Mouse (Mus musculus) lung, embryonic 16.5 days (tissue): Measurements from ENCODE around the gene Lpp. TPM values are rescaled to one million over a fixed set of nuclear protein-coding genes. Genes with fewer than 3 reads are reported as not detected.

Experiments used
- ATAC-seq: fragments of 200-750 bp; cut with Nextera tagmentation; 2 replicates; pipeline ENCODE4 v1.8.0; 2017; ENCODE audit warnings: low read depth, mild to moderate bottlenecking, moderate library complexity
- H3K27ac ChIP-seq: fragments of 300-500 bp; sonication (generic); 2 replicates; pipeline ENCODE4 v1.5.1; 2014; ENCODE audit warnings: mild to moderate bottlenecking, control low read depth, low read length
- H3K27me3 ChIP-seq: fragments of 300-500 bp; sonication (generic); 2 replicates; pipeline ENCODE4 v1.6.1; 2014; ENCODE audit warnings: low read depth, low read length, mixed read lengths; ENCODE audit not compliant: control insufficient read depth, insufficient read depth
- H3K36me3 ChIP-seq: fragments of 300-500 bp; sonication (generic); 2 replicates; pipeline ENCODE4 v1.6.1; 2014; ENCODE audit warnings: low read length; ENCODE audit not compliant: control insufficient read depth, insufficient read depth
- H3K4me1 ChIP-seq: fragments of 300-500 bp; sonication (generic); replicated peaks from 2 replicates; pipeline ENCODE4 v1.6.1; 2014; ENCODE audit warnings: low read length, mixed read lengths; ENCODE audit not compliant: control insufficient read depth, insufficient read depth
- H3K4me2 ChIP-seq: fragments of 300-500 bp; sonication (generic); 2 replicates; pipeline ENCODE4 v1.6.1; 2014; ENCODE audit warnings: low read depth, low read length, control low read depth
- H3K4me3 ChIP-seq: fragments of 300-500 bp; sonication (generic); 2 replicates; pipeline ENCODE4 v1.5.1; 2014; ENCODE audit warnings: mild to moderate bottlenecking, low read length, control low read depth
- H3K9ac ChIP-seq: fragments of 300-500 bp; sonication (generic); 2 replicates; pipeline ENCODE4 v1.6.1; 2014; ENCODE audit warnings: low read length, control low read depth
- H3K9me3 ChIP-seq: fragments of 300-500 bp; sonication (generic); 2 replicates; pipeline ENCODE4 v1.6.1; 2016; ENCODE audit warnings: low read length; ENCODE audit not compliant: control insufficient read depth
- WGBS: fragments of 180-500 bp; shearing (Covaris S2); extraction: QIAGEN DNeasy Blood & Tissue Kit; methylation state at CpG from one replicate; pipeline ENCODE4 v1.1.7; 2014; 5-methylcytosine and 5-hydroxymethylcytosine counted together
- polyA plus RNA-seq: library from polyadenylated mRNA; unstranded; fragments of >200 nt; fragmentation: Nextera tagmentation; extraction: Ambion mirVana; gene quantifications from 2 replicates; pipeline ENCODE4 v1.2.1, GENCODE M21; 2015

Lpp gene
- polyA plus RNA-seq, 1 experiment from 2014 or later, result 76.8 TPM

GRCm38 (mm10) chr16:24919349-24920012 lies 526.2 kb downstream of the Lpp start:
- H3K27ac ChIP-seq, result no peak overlapping the region
- ATAC-seq, result no peak

GRCm38 (mm10) chr16:24930070-24930469 lies 536.8 kb downstream of the Lpp start:
- no peak overlapping the region for H3K27ac ChIP-seq
- H3K36me3 ChIP-seq, result no peaks in the 10 kb centered on the region
- no peak overlapping the region for H3K4me2 ChIP-seq
- ATAC-seq, result no peak
- no peaks in the 10 kb centered on the region for H3K9me3 ChIP-seq
- no peak overlapping the region for H3K4me3 ChIP-seq
- H3K9ac ChIP-seq, result no peak overlapping the region
- H3K27me3 ChIP-seq, result no peaks in the 10 kb centered on the region
- peaks cover 4% of the 10 kb centered on the region for H3K4me1 ChIP-seq

More at GRCm38 (mm10) chr16:24919349-24920012, 526.2 kb downstream of the Lpp start:
- Histone ChIP-seq H3K4me3 (no peak overlapping the region), H3K36me3 (no peaks in the 10 kb centered on the region), H3K9me3 (no peaks in the 10 kb centered on the region), H3K27me3 (no peaks in the 10 kb centered on the region), H3K4me2 (no peak overlapping the region), H3K9ac (no peak overlapping the region), H3K4me1 (peaks cover 3% of the 10 kb centered on the region; the same call in 1 of the 2 replicates)
- 58% methylated on average over 11 of the region's 11 CpGs for WGBS

GRCm38 (mm10) chr16:24930621-24931020 lies 537.3 kb downstream of the Lpp start:
- no peaks in the 10 kb centered on the region for H3K27me3 ChIP-seq
- H3K4me2 ChIP-seq, result no peak overlapping the region
- H3K9me3 ChIP-seq, result no peaks in the 10 kb centered on the region
- peaks cover 4% of the 10 kb centered on the region for H3K4me1 ChIP-seq
- 76% methylated on average over 5 of the region's 5 CpGs for WGBS
- H3K36me3 ChIP-seq, result no peaks in the 10 kb centered on the region
- no peak overlapping the region for H3K27ac ChIP-seq
- H3K4me3 ChIP-seq, result no peak overlapping the region
- H3K9ac ChIP-seq, result no peak overlapping the region
- no peak for ATAC-seq

DNA sequence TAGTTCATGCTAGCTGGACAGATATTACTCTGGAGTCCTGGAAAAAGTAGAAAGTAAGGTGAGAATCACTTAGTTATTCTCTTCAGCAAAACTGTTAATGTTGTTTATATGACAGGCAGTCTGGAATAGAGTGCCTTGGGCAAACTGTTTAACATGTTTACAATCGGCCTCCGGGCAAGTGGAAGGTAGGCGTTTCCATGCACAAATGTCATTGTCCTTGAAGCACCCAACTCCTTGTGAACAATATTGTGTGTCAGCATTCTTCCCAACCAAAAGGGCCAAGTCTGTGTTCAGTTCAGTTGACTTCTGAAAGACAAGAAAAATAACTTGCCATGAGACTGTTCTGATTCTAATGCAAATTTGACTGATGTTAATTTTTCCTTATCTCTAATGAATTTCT lies 539.5 kb downstream of the Lpp start:
- Histone ChIP-seq H3K27me3 (no peaks in the 10 kb centered on the region), H3K9ac (no peak overlapping the region), H3K4me2 (no peak overlapping the region), H3K9me3 (no peaks in the 10 kb centered on the region), H3K4me3 (no peak overlapping the region), H3K27ac (peak overlapping the region; percentile 13; the same call in 1 of the 2 replicates), H3K4me1 (peaks cover 4% of the 10 kb centered on the region), H3K36me3 (no peaks in the 10 kb centered on the region)
- WGBS, result 51% methylated on average over 3 of the region's 3 CpGs
- no peak for ATAC-seq

GRCm38 (mm10) chr16:24933691-24934090 lies 540.4 kb downstream of the Lpp start:
- H3K27me3 ChIP-seq, result no peaks in the 10 kb centered on the region
- WGBS, result 57% methylated on average over 4 of the region's 4 CpGs

DNA sequence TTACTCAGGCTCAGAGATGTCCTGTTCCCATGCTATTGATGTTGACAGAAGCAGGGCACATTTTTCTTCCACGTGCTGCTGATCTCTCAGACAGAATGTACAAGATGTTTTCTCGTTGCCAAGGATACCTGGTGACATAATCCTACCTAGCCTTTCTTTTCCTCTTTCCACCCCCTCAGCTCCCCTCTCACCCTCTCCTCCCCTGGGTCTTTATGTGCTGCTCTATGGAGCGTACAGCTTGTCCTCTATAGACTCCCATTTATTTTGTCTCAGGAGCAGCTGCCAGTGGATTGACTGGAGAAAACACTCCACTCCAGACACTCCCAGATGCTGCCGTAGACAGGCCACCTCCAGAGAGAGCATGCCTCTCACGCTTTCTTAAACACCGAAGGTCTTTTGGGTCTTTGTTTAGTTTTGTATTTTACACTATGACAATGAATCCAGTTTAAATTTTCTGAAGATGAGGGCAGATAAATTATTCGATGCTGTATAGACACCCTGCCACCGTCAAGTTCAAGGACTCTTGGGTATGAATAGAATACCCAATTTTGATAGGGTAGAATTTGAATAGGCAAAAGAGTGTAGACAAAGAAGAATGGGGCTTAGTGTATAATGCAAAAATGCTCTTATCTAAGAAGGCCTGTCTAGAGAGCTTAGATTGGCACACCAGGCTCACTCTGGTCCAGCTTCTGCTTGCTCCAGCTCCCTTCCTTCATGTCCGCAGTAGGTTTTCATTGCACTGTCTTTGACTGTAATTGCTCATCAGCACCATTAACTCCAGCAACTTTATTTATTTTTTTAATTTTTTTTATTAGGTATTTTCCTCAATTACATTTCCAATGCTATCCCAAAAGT lies 548.2 kb downstream of the Lpp start:
- H3K4me1 ChIP-seq, result no peaks in the 10 kb centered on the region
- H3K9me3 ChIP-seq, result no peaks in the 10 kb centered on the region
- no peak overlapping the region for H3K4me2 ChIP-seq
- 69% methylated on average over 9 of the region's 9 CpGs for WGBS
- H3K36me3 ChIP-seq, result no peaks in the 10 kb centered on the region
- H3K4me3 ChIP-seq, result no peak overlapping the region
- no peaks in the 10 kb centered on the region for H3K27me3 ChIP-seq
- no peak overlapping the region for H3K27ac ChIP-seq
- H3K9ac ChIP-seq, result no peak overlapping the region
- ATAC-seq, result no peak

More at GRCm38 (mm10) chr16:24933691-24934090, 540.4 kb downstream of the Lpp start:
- Histone ChIP-seq H3K4me2 (no peak overlapping the region), H3K4me1 (peaks cover 4% of the 10 kb centered on the region), H3K9me3 (no peaks in the 10 kb centered on the region), H3K27ac (0 out of 2 replicates have a peak overlapping the region, but pooled peaks have one; percentile 7), H3K9ac (no peak overlapping the region), H3K36me3 (no peaks in the 10 kb centered on the region), H3K4me3 (no peak overlapping the region)
- ATAC-seq, result peak; percentile 74

- ATAC-seq, result no peak
- Histone ChIP-seq H3K27me3 (no peaks in the 10 kb centered on the region), H3K4me3 (no peak overlapping the region), H3K9ac (no peak overlapping the region), H3K9me3 (no peaks in the 10 kb centered on the region), H3K4me1 (no peaks in the 10 kb centered on the region), H3K4me2 (no peak overlapping the region), H3K36me3 (no peaks in the 10 kb centered on the region), H3K27ac (no peak overlapping the region)
- 36% methylated on average over 6 of the region's 6 CpGs for WGBS
These were observed 550.4 kb downstream of the Lpp start for GRCm38 (mm10) chr16:24943486-24944261.

DNA sequence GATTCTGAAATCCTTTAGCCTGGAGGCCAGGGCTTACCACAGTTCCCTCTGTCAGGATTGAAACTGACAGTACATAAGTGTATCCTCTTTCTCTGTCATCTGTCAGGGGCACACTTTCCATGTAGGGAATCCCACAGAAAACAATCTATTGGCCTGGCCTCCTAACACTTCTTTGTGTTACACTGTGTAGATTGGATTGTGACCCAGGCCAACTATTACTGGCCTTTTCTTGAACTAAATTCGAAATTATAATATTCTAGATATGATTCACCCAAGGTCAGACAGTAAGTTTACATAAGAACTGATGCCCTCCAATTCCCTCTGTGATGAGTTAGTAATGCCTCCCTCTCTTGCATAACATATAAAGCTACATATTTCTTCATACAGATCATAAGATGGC lies 553.0 kb downstream of the Lpp start:
- Histone ChIP-seq H3K4me3 (no peak overlapping the region), H3K4me2 (no peak overlapping the region), H3K9ac (no peak overlapping the region), H3K36me3 (no peaks in the 10 kb centered on the region), H3K27me3 (no peaks in the 10 kb centered on the region), H3K27ac (no peak overlapping the region), H3K4me1 (no peaks in the 10 kb centered on the region), H3K9me3 (no peaks in the 10 kb centered on the region)
- ATAC-seq, result no peak
- 61% methylated on average over 1 of the region's 1 CpGs for WGBS

DNA sequence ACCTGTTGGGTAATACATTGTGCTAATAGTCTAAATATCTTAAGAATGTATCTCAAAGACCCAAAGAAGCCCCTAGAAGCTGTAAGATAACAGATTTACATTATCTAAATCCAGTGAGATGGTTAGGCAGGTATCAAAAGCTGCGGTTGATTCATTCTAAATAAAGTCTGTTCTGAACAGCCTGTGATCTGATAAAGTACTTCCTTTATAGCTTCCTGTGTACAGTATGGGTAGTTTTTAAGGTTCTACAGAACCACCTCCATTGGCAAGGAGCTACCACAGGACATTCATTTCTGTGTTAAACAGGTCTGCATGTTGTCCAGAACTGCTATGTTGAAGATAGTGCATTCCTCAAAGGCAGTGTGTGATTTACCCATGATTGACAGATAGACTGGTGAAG lies 554.2 kb downstream of the Lpp start:
- Histone ChIP-seq H3K27me3 (no peaks in the 10 kb centered on the region), H3K4me2 (no peak overlapping the region), H3K4me3 (no peak overlapping the region), H3K36me3 (no peaks in the 10 kb centered on the region), H3K9me3 (no peaks in the 10 kb centered on the region), H3K9ac (no peak overlapping the region), H3K4me1 (no peaks in the 10 kb centered on the region), H3K27ac (no peak overlapping the region)
- 68% methylated on average over 1 of the region's 1 CpGs for WGBS
- no peak for ATAC-seq
